Mouse (Mus musculus): Measurements from ENCODE around the gene Chmp6. TPM values are rescaled to one million over a fixed set of nuclear protein-coding genes. Genes with fewer than 3 reads are reported as not detected.

Chmp6 gene
- polyA plus RNA-seq, 1 experiment from 2014 or later: 109 TPM

Other genes with a start within 250 kb of the Chmp6 start
- gene Baiap2, start 29.3 kb downstream of the Chmp6 start, polyA plus RNA-seq (2014; fragmentation: Nextera tagmentation; extraction: Ambion mirVana): 14.8 and 17.7 TPM in 2 replicates
- gene Aatk, start 133.7 kb downstream of the Chmp6 start, polyA plus RNA-seq (2014; fragmentation: Nextera tagmentation; extraction: Ambion mirVana): 1.5 and 1.8 TPM in 2 replicates
- gene Cep131, start 173.4 kb downstream of the Chmp6 start, polyA plus RNA-seq (2014; fragmentation: Nextera tagmentation; extraction: Ambion mirVana): 30.5 and 33.7 TPM in 2 replicates
- gene Tepsin, start 185.3 kb downstream of the Chmp6 start, polyA plus RNA-seq (2014; fragmentation: Nextera tagmentation; extraction: Ambion mirVana): 16.9 and 18.6 TPM in 2 replicates
- 71.3 and 71.4 TPM in 2 replicates for gene Ndufaf8, start 185.5 kb downstream of the Chmp6 start, polyA plus RNA-seq (2014; fragmentation: Nextera tagmentation; extraction: Ambion mirVana)
- gene Slc38a10, start 237.9 kb downstream of the Chmp6 start, polyA plus RNA-seq (2014; fragmentation: Nextera tagmentation; extraction: Ambion mirVana): 46.1 and 53.2 TPM in 2 replicates